Mouse (Mus musculus) cerebellum, adult 2 months (tissue): ENCODE results near the gene Tmem235. TPM values are rescaled to one million over a fixed set of nuclear protein-coding genes. Genes with fewer than 3 reads are reported as not detected.

Source experiments
- DNase-seq, 2 experiments: peaks; one replicate each; pipeline ENCODE4 v3.0.0; 2021
- H3K27ac ChIP-seq: fragments of 200-500 bp; 2 replicates; pipeline ENCODE4 v1.5.1; 2012; ENCODE audit warnings: low read length, control low read depth, inconsistent platforms; ENCODE audit not compliant: insufficient read depth
- H3K27me3 ChIP-seq: fragments of 200-500 bp; 2 replicates; pipeline ENCODE4 v1.6.1; 2012; ENCODE audit warnings: inconsistent platforms, mild to moderate bottlenecking, low read length, moderate library complexity; ENCODE audit not compliant: control insufficient read depth, insufficient read depth
- H3K4me1 ChIP-seq: fragments of 200-500 bp; 2 replicates; pipeline ENCODE4 v1.6.1; 2011; ENCODE audit warnings: low read length; ENCODE audit not compliant: control insufficient read depth, insufficient read depth
- H3K4me3 ChIP-seq: fragments of 200-500 bp; replicated peaks from 2 replicates; pipeline ENCODE3; 2011; ENCODE audit warnings: mild to moderate bottlenecking, low read depth, low read length, control low read depth; ENCODE audit not compliant: insufficient read depth
- CTCF ChIP-seq: fragments of 200-500 bp; IDR thresholded peaks from 2 replicates; pipeline ENCODE4 v1.5.1; 2011; ENCODE audit warnings: low read depth, mild to moderate bottlenecking, control low read depth, low read length, moderate library complexity, borderline replicate concordance; ENCODE audit not compliant: insufficient read depth
- POLR2A ChIP-seq: fragments of 200-500 bp; IDR thresholded peaks from 2 replicates; pipeline ENCODE4 v1.6.1; 2011; ENCODE audit warnings: low read length, control low read depth, borderline replicate concordance; ENCODE audit not compliant: insufficient read depth
- WGBS: fragments of 180-500 bp; shearing (Covaris S2); methylation state at CpG from one replicate; pipeline ENCODE4 v1.1.7; 2018; 5-methylcytosine and 5-hydroxymethylcytosine counted together
- polyA plus RNA-seq: library from polyadenylated mRNA; depleted of rRNA; stranded (reverse); fragments of >200 nt; gene quantifications from 2 replicates; pipeline ENCODE4 v1.2.3, GENCODE M21; 2012

The Tmem235 gene
- polyA plus RNA-seq, 1 experiment: 0.16 TPM

GRCm38 (mm10) chr11:117822728-117823241, 37.8 kb upstream of the Tmem235 start:
- no peak for DNase-seq
- H3K27ac ChIP-seq: no peak overlapping the region
- TF ChIP-seq POLR2A: no peak
- TF ChIP-seq CTCF: no peak
- 82% methylated on average over 7 of the region's 7 CpGs for WGBS
- H3K27me3 ChIP-seq: no peaks in the 10 kb centered on the region; the same call in 1 of the 2 replicates
- H3K4me1 ChIP-seq: peaks cover 17% of the 10 kb centered on the region
- H3K4me3 ChIP-seq: no peak overlapping the region

GRCm38 (mm10) chr11:117823411-117823810, 37.1 kb upstream of the Tmem235 start:
- no peak for TF ChIP-seq CTCF
- TF ChIP-seq POLR2A: no peak
- DNase-seq: no peak
- WGBS: 95% methylated on average over 6 of the region's 6 CpGs
- H3K27ac ChIP-seq: no peak overlapping the region
- H3K4me3 ChIP-seq: no peak overlapping the region
- H3K27me3 ChIP-seq: no peaks in the 10 kb centered on the region; the same call in 1 of the 2 replicates
- peaks cover 17% of the 10 kb centered on the region for H3K4me1 ChIP-seq

DNA sequence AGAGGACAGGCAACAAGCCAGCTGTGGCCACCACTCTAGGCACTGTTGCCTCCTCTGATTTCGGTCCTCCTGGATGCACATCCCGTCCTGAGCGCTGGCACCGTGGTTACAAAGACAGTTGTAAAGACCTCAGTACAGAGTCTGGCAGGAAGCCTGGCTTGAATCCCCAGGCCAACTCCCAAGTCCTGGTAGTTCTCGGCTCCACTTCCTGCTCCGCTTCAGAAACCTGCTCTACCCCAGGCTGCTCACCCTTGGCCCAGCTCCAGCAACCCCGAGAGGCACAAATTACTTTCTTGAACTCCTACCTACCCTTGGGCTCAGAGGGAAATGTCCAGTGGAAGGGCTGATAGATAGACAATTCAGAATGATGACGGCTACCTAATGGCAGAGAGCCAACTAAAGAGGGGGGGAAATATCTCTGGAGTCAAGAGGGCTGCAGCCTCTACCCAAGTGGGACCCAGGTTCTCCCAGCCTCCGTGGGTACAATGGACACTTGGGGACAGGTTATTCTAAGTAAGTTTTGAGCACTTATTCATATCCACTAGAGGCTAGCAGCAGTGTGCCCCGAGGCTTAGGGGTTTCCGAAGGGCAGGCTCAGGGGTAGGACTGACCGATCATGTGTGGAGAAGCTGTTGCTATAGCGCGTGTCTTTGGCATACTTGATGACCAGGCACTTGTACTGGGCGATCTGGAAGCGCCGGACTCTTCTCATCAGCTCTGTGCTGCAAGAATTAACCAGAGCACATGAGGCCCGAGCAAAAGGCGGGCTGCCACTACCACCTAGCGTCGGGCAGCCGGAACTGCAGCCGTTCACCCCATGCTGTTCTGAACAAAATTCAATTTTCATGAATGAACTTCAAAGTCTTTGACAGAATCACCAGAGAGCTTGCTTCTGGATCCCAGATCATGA, 36.2 kb upstream of the Tmem235 start:
- peak; percentile 72 to 80 for DNase-seq
- no peak overlapping the region for H3K4me3 ChIP-seq
- H3K4me1 ChIP-seq: peaks cover 14% of the 10 kb centered on the region
- no peak overlapping the region for H3K27ac ChIP-seq
- H3K27me3 ChIP-seq: no peaks in the 10 kb centered on the region; the same call in 1 of the 2 replicates
- TF ChIP-seq POLR2A (no peak), CTCF (peak; percentile 97)
- 4% methylated on average over 23 of the region's 23 CpGs for WGBS

DNA sequence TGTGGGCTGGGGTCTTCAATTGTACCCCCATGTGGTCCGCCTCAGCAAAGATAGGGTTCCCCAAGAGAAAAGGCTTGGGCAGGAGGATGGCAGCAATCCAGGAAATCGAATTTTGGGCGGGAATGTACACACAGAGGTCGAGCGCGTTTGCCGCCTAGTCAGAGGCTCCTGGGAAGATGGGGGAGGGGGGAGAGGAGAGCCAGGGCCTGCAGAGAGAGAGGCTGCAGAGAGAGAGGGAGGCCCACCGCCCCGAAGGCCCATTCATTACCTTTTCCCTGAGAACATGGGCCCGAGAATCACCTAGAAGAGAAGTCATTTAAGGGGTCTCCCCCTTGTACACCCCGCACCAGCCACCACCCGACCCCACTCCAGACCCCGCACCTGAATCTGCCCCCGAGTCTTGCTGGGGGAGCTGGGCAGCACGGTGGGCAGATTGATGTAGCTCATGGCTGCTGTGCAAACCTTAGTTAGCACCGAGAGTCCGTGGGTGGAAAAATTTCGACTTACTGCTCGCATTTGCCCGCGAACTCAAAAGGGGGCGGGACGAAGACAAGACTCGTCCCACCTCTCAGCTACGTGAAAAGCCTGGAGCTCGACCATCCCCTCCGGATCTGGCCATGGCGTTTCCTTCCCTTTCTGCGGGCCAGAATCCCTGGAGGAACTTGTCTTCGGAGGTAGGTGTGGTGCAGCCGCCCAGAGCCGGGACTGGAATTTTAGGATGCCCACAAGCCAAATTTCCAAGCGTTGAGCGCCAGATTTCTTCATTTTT, 35.0 kb upstream of the Tmem235 start, which contains the start of the genes Afmid and Tk1:
Gene Afmid (plus strand): TSS at position 592 of the 769 bp plus-strand sequence.
Gene Tk1 (minus strand): TSS at position 760 of the 769 bp plus-strand sequence.
- TF ChIP-seq CTCF: no peak
- TF ChIP-seq POLR2A: no peak
- peaks cover 10% of the 10 kb centered on the region; the same call in 1 of the 2 replicates for H3K4me1 ChIP-seq
- H3K27ac ChIP-seq: no peak within 1 kb of the TSS
- no peak for DNase-seq
- no peaks in the 10 kb centered on the region; the same call in 1 of the 2 replicates for H3K27me3 ChIP-seq
- 2% methylated on average over 34 of the region's 34 CpGs for WGBS
- no peak within 1 kb of the TSS for H3K4me3 ChIP-seq

GRCm38 (mm10) chr11:117826164-117826563, 34.4 kb upstream of the Tmem235 start:
- Histone ChIP-seq H3K4me1 (peaks cover 10% of the 10 kb centered on the region; the same call in 1 of the 2 replicates), H3K4me3 (no peak overlapping the region), H3K27ac (no peak overlapping the region), H3K27me3 (no peaks in the 10 kb centered on the region; the same call in 1 of the 2 replicates)
- TF ChIP-seq POLR2A: no peak
- TF ChIP-seq CTCF: no peak
- WGBS: 51% methylated on average over 5 of the region's 5 CpGs
- no peak for DNase-seq

- H3K4me1 ChIP-seq: peaks cover 10% of the 10 kb centered on the region; the same call in 1 of the 2 replicates
- no peaks in the 10 kb centered on the region; the same call in 1 of the 2 replicates for H3K27me3 ChIP-seq
- no peak for DNase-seq
- H3K27ac ChIP-seq: no peak overlapping the region
- H3K4me3 ChIP-seq: no peak overlapping the region
- 84% methylated on average over 8 of the region's 8 CpGs for WGBS
- TF ChIP-seq POLR2A: no peak
- TF ChIP-seq CTCF: no peak
Observed at GRCm38 (mm10) chr11:117826916-117827315, 33.6 kb upstream of the Tmem235 start.

GRCm38 (mm10) chr11:117827386-117827785, 33.2 kb upstream of the Tmem235 start:
- H3K27me3 ChIP-seq: no peaks in the 10 kb centered on the region; the same call in 1 of the 2 replicates
- TF ChIP-seq CTCF: no peak
- TF ChIP-seq POLR2A: no peak
- DNase-seq: no peak
- H3K27ac ChIP-seq: no peak overlapping the region
- peaks cover 10% of the 10 kb centered on the region; the same call in 1 of the 2 replicates for H3K4me1 ChIP-seq
- 64% methylated on average over 3 of the region's 3 CpGs for WGBS
- H3K4me3 ChIP-seq: no peak overlapping the region
